Mouse (Mus musculus) E14TG2a.4 (cell line): Measurements from ENCODE around the gene Vamp3.

ENCODE experiments used
- H3K27me3 ChIP-seq: 2 replicates; pipeline ENCODE4 v1.6.1; 2014; ENCODE audit warnings: low read length, control low read depth; ENCODE audit not compliant: insufficient read depth
- H3K36me3 ChIP-seq: 2 replicates; pipeline ENCODE4 v1.6.1; 2014; ENCODE audit warnings: low read length, control low read depth; ENCODE audit not compliant: insufficient read depth
- H3K4me1 ChIP-seq: replicated peaks from 2 replicates; pipeline ENCODE4 v1.6.1; 2014; ENCODE audit warnings: low read depth, low read length, control low read depth
- H3K4me3 ChIP-seq: replicated peaks from 2 replicates; pipeline ENCODE4 v1.5.1; 2014; ENCODE audit warnings: mild to moderate bottlenecking, low read length
- H3K9me3 ChIP-seq: 2 replicates; pipeline ENCODE4 v1.6.1; 2014; ENCODE audit warnings: low read length, control low read depth
- CTCF ChIP-seq: conservative IDR thresholded peaks from 2 replicates; pipeline ENCODE4 v1.5.1; 2014; ENCODE audit warnings: low read length
- NANOG ChIP-seq: IDR thresholded peaks from 2 replicates; pipeline ENCODE4 v1.6.1; 2014; ENCODE audit warnings: borderline replicate concordance, low read length, mixed read lengths
- POU5F1 ChIP-seq: IDR thresholded peaks from 2 replicates; pipeline ENCODE4 v1.6.1; 2014; ENCODE audit warnings: low read length, borderline replicate concordance

Vamp3 gene

DNA sequence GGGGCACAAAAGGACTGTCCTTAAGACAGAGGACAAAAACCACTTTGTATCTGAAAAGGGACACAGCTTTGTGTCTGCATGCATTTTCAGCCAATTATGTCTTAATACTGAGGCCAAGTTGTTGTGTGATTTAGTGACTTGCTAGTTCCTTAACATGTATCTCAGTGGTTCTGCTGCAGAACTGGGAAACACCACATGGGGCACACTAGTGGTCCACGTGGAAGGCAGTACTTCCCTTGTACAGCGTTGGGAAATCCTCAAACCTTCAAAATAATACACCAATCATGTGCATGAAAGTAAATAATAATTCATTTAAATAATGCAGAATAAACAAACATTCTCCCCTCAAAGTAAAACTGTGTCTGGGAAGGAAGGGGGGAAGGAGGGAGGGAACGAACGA lies 11.0 kb upstream of the Vamp3 start:
- Histone ChIP-seq H3K4me3 (no peak overlapping the region), H3K27me3 (no peaks in the 10 kb centered on the region), H3K36me3 (peaks cover 57% of the 10 kb centered on the region), H3K4me1 (0 out of 2 replicates have a peak, but pooled peaks cover 2% of the 10 kb centered on the region), H3K9me3 (no peaks in the 10 kb centered on the region)
- TF ChIP-seq POU5F1 (no peak), NANOG (no peak), CTCF (peak; percentile 11; the same call in 1 of the 2 replicates)

DNA sequence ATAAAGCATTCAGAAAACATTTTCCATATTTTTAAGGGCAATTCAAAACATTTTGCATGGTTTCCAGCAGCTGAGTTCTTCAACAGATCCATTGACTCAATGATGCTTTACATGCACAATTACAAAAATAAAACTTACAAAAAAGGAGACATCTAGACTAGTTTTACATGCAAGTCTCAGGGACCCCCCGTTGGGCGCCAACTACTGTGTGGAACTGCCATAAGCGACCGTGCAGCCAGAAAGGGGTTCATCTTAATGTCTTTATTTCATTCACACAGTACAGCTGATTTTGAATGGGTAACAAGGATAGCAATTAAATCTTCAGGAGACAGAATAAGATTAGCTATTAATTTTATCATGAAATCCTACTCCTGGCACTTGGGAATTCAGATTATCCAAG lies 1.8 kb upstream of the Vamp3 start:
- peaks cover 9% of the 10 kb centered on the region; the same call in 1 of the 2 replicates for H3K9me3 ChIP-seq
- H3K4me1 ChIP-seq: peaks cover 18% of the 10 kb centered on the region
- TF ChIP-seq CTCF (no peak), POU5F1 (no peak), NANOG (no peak)
- peaks cover 24% of the 10 kb centered on the region for H3K36me3 ChIP-seq
- no peak overlapping the region for H3K4me3 ChIP-seq
- H3K27me3 ChIP-seq: no peaks in the 10 kb centered on the region

DNA sequence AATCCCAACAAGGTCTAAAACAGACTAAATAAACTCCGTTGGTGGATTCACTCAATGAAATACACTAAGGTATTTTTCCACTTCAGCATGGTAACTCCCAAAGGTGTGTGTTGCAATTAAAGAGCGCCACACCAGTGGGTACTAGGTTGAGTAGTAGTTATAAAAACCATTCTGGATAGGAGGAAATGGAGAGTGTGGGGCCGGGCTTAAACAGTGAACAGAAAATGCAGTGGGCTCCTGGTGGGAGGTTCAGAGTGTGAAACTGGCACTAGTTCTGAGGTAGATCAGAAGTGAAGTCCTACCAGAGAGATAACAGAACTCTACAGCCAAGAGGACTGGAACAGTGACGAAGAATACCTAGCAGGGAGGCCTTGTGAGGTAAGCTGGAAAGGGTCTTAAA lies 871 bp upstream of the Vamp3 start:
- peaks cover 9% of the 10 kb centered on the region; the same call in 1 of the 2 replicates for H3K9me3 ChIP-seq
- H3K4me3 ChIP-seq: peak overlapping the region; percentile 98
- TF ChIP-seq NANOG: no peak
- no peak for TF ChIP-seq CTCF
- no peak for TF ChIP-seq POU5F1
- H3K4me1 ChIP-seq: peaks cover 18% of the 10 kb centered on the region
- H3K36me3 ChIP-seq: peaks cover 32% of the 10 kb centered on the region
- H3K27me3 ChIP-seq: no peaks in the 10 kb centered on the region

DNA sequence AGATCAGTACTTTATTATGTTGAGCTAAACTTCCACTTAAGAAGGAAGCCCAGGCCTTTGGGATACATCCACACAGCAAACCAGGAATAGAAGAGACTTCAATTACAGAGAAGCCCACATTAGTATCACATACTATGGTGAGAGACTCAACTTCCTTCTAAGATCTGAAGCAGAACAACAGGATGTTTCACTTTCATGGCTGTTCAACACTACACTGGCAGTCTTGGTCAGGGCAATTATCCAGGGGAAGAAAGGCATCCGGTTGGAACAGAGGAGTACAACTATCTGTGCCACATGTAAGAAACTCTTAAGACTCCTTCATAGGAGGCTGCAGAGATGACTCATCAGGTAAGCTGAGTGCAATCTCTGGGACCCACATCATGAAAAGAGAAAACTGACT lies 6.6 kb downstream of the Vamp3 start:
- Histone ChIP-seq H3K27me3 (no peaks in the 10 kb centered on the region), H3K9me3 (no peaks in the 10 kb centered on the region), H3K36me3 (peaks cover 77% of the 10 kb centered on the region), H3K4me3 (no peak overlapping the region), H3K4me1 (no peaks in the 10 kb centered on the region)
- TF ChIP-seq POU5F1: no peak
- no peak for TF ChIP-seq NANOG
- no peak for TF ChIP-seq CTCF

DNA sequence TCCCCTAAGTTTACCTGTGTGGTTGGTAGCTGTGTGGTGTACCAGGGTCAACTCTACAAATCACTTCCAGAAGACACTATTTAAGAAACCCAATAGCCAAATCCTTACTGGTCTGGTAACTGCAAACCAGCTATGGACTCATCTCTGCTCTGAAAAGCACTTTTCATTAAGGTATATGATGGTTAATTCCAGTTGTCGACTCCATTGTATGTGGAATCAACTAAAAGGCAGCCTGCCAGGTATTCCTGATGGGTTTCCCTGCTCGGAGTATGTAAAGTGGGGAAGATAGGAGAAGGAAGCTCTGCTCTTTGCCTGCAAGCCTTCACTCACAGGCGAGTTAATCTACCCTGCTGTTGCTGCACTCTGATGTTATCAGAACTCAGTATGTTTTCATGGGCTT lies 11.2 kb downstream of the Vamp3 start:
- H3K36me3 ChIP-seq: peaks cover 43% of the 10 kb centered on the region
- H3K4me1 ChIP-seq: peaks cover 21% of the 10 kb centered on the region
- TF ChIP-seq POU5F1: no peak
- TF ChIP-seq NANOG: no peak
- no peak for TF ChIP-seq CTCF
- H3K9me3 ChIP-seq: no peaks in the 10 kb centered on the region
- peaks cover 11% of the 10 kb centered on the region for H3K27me3 ChIP-seq
- H3K4me3 ChIP-seq: no peak overlapping the region

DNA sequence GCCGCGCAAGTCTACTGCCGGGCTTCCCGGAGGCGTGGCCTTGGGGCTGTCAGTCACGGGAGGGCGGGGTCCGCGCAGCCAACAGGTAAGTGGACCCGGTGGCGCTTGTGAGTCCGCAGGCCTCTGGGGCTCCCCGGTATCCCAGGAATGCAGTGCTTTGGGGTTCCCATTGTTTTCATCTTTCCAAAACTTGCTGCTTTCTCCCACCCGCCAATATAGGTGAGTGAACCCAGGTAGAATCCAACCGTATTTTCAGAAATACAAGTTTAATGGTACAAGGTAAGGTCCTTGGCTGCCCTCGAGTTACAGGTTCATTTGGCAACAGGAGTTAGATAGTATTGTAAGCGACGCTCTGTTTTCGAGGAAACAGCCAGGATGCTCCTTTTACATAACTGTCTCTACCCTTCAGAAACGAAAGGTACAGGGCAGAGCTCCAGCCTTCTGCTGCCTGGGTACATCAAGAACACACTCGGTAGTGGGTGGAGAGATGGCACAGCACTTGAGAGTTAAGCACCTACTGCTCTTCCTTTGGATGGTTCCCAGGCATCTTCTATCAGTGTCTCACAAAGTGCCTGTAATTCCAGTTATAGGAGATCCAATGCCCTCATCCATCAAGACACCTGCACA lies 12.7 kb downstream of the Vamp3 start:
- TF ChIP-seq NANOG (no peak), CTCF (no peak), POU5F1 (no peak)
- no peaks in the 10 kb centered on the region for H3K9me3 ChIP-seq
- H3K36me3 ChIP-seq: peaks cover 35% of the 10 kb centered on the region
- peaks cover 26% of the 10 kb centered on the region for H3K4me1 ChIP-seq
- peak overlapping the region; percentile 84 for H3K4me3 ChIP-seq
- peaks cover 11% of the 10 kb centered on the region for H3K27me3 ChIP-seq

DNA sequence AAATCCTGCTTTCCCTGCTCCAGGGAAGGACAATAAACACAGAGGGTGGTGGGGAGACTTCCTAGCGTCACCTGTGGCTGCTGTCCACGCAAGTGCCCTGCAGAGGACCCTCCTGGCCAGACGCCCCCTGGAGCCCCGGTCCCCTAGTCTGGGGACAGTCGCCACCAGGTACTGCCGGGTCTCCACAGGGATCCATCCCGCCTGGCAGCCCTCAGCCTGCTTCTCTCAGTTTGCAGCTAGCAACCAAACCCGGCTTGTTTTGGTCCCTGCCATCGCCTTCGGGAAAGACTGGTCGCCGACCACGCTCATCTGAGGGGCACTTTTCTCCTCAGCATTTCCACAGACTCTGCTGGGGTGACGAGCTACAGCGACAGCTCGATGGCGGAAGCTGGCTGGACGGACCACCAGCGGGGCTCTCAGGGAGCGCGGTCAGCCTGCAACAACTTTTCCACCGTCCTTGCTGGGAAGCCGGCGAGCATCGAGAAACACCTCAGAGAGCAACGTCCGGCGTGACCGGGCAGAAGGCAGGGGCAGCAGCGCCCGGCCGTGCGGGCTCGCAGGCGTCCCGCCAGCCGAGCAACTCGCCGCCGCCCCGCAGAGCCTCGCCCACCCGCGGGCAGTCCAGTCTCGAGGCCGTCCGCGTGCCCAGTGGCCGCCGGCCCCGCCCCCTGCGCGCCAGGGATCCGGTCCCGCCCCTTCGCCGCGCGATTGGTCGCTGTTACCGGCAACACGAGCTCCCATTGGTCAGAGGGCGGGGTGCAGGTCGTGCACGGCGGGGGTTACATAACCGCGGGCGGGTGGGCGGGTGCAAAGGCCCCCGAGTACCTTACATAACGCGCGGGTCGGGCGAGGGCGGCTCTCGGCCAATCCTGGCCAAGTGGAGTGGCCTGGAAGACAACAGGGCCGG lies 13.5 kb downstream of the Vamp3 start, which contains the start of gene Per3:
Gene Per3, minus strand, starts transcription at position 629 of the 907 bp plus-strand sequence.
- Histone ChIP-seq H3K4me3 (peak within 1 kb of the TSS; percentile 84), H3K4me1 (peaks cover 26% of the 10 kb centered on the region), H3K27me3 (peaks cover 11% of the 10 kb centered on the region), H3K36me3 (peaks cover 31% of the 10 kb centered on the region), H3K9me3 (no peaks in the 10 kb centered on the region)
- TF ChIP-seq NANOG: no peak
- no peak for TF ChIP-seq POU5F1
- TF ChIP-seq CTCF: no peak

DNA sequence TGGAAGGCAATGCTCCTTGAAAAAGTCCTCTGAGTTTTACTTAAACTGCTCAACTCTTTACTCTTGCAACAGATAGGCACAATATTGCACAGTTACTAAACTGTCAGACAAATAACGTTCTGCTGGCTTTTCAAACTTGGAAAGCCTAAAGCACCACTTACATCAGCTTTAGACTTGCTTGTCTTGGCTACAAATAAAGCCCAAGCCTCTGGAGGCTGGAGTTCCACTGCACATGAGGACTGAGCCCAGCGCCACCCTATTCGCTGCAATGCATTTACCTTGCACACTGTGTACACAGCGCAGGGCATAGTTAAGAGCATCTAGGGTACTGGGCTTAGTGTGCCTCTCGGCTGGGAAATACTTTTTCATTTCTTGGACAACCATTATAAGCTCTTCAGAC lies 14.5 kb downstream of the Vamp3 start:
- H3K4me1 ChIP-seq: peaks cover 26% of the 10 kb centered on the region
- H3K9me3 ChIP-seq: no peaks in the 10 kb centered on the region
- no peak overlapping the region for H3K4me3 ChIP-seq
- H3K27me3 ChIP-seq: peaks cover 11% of the 10 kb centered on the region
- TF ChIP-seq POU5F1 (no peak), CTCF (no peak), NANOG (no peak)
- H3K36me3 ChIP-seq: peaks cover 21% of the 10 kb centered on the region

DNA sequence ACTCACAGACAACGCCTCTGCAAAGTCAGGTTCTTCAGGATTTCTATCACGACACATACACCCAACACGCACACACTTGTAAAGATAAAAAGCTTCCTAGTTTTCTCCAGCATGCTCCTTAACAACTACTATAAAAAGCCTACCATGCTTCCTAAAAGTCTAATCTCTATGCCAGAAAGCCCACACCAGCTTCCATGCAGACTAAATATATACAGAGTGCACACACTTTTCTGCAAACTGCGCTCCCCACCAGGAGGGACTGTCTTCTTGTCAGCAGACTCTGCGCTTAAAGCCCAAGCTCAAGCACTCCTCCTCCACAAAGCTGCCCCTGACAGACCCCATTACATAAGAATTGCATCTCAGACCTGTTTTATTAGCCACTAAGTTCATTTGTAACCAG lies 16.3 kb downstream of the Vamp3 start:
- H3K4me1 ChIP-seq: peaks cover 32% of the 10 kb centered on the region
- H3K36me3 ChIP-seq: peaks cover 9% of the 10 kb centered on the region; the same call in 1 of the 2 replicates
- TF ChIP-seq CTCF (no peak), POU5F1 (no peak), NANOG (peak; percentile 42; the same call in 1 of the 2 replicates)
- H3K9me3 ChIP-seq: no peaks in the 10 kb centered on the region
- no peak overlapping the region for H3K4me3 ChIP-seq
- peaks cover 11% of the 10 kb centered on the region for H3K27me3 ChIP-seq
